Mouse (Mus musculus) heart, embryonic 12.5 days (tissue): ENCODE data around the gene Gm39566. TPM values are rescaled to one million over a fixed set of nuclear protein-coding genes. Genes with fewer than 3 reads are reported as not detected.

Experiments used
- ATAC-seq: fragments of 200-750 bp; cut with Nextera tagmentation; 2 replicates; pipeline ENCODE4 v1.8.0; 2017; ENCODE audit warnings: moderate TSS enrichment, moderate library complexity; ENCODE audit not compliant: insufficient number of reproducible peaks, low FRiP score
- H3K27ac ChIP-seq: fragments of 300-500 bp; sonication (generic); 2 replicates; pipeline ENCODE4 v1.5.1; 2016; ENCODE audit warnings: mild to moderate bottlenecking, moderate library complexity; ENCODE audit not compliant: poor library complexity, severe bottlenecking
- H3K27me3 ChIP-seq: fragments of 300-500 bp; sonication (generic); replicated peaks from 2 replicates; pipeline ENCODE4 v1.6.1; 2016; ENCODE audit warnings: mild to moderate bottlenecking, moderate library complexity
- H3K36me3 ChIP-seq: fragments of 300-500 bp; sonication (generic); 2 replicates; pipeline ENCODE4 v1.6.1; 2016; ENCODE audit warnings: mild to moderate bottlenecking, moderate library complexity
- H3K4me1 ChIP-seq: fragments of 300-500 bp; sonication (generic); replicated peaks from 2 replicates; pipeline ENCODE4 v1.6.1; 2016; ENCODE audit warnings: mild to moderate bottlenecking
- H3K4me2 ChIP-seq: fragments of 300-500 bp; sonication (generic); 2 replicates; pipeline ENCODE4 v1.6.1; 2016; ENCODE audit warnings: mild to moderate bottlenecking, moderate library complexity
- H3K4me3 ChIP-seq: fragments of 300-500 bp; sonication (generic); 2 replicates; pipeline ENCODE4 v1.5.1; 2016; ENCODE audit warnings: mild to moderate bottlenecking
- H3K9ac ChIP-seq: fragments of 300-500 bp; sonication (generic); 2 replicates; pipeline ENCODE4 v1.6.1; 2016; ENCODE audit warnings: mild to moderate bottlenecking, moderate library complexity
- H3K9me3 ChIP-seq: fragments of 300-500 bp; sonication (generic); replicated peaks from 2 replicates; pipeline ENCODE4 v1.6.1; 2016; ENCODE audit warnings: mild to moderate bottlenecking, moderate library complexity
- WGBS: fragments of 180-500 bp; shearing (Covaris S2); methylation state at CpG from one replicate; pipeline ENCODE4 v1.1.7; 2016; 5-methylcytosine and 5-hydroxymethylcytosine counted together
- polyA plus RNA-seq: library from polyadenylated mRNA; unstranded; fragments of >200 nt; fragmentation: Nextera tagmentation; extraction: Ambion mirVana; gene quantifications from 2 replicates; pipeline ENCODE4 v1.2.1, GENCODE M21; 2016

The Gm39566 gene
- polyA plus RNA-seq, 1 experiment from 2014 or later, result not detected

- Histone ChIP-seq H3K9me3 (no peaks in the 10 kb centered on the region), H3K4me2 (peak within 1 kb of the TSS; percentile 94), H3K27me3 (peaks cover 33% of the 10 kb centered on the region), H3K9ac (peak within 1 kb of the TSS; percentile 63), H3K4me1 (peaks cover 16% of the 10 kb centered on the region), H3K27ac (no peak within 1 kb of the TSS), H3K4me3 (peak within 1 kb of the TSS; percentile 54), H3K36me3 (no peaks in the 10 kb centered on the region)
- ATAC-seq, result peak; percentile 96
- WGBS, result 2% methylated on average over 52 of the region's 52 CpGs
These were observed 19.7 kb downstream of the Gm39566 start, which contains the start of gene Chrnb1 for GRCm38 (mm10) chr11:69795168-69795982. Gene Chrnb1 (minus strand): TSS chr11:69795943.

GRCm38 (mm10) chr11:69793429-69793828 is 21.7 kb downstream of the Gm39566 start:
- no peak overlapping the region for H3K4me2 ChIP-seq
- no peaks in the 10 kb centered on the region for H3K9me3 ChIP-seq
- H3K27ac ChIP-seq, result no peak overlapping the region
- no peaks in the 10 kb centered on the region for H3K36me3 ChIP-seq
- H3K27me3 ChIP-seq, result peaks cover 20% of the 10 kb centered on the region
- ATAC-seq, result no peak
- 59% methylated on average over 5 of the region's 5 CpGs for WGBS
- H3K4me1 ChIP-seq, result peaks cover 9% of the 10 kb centered on the region; the same call in 1 of the 2 replicates
- no peak overlapping the region for H3K4me3 ChIP-seq
- H3K9ac ChIP-seq, result no peak overlapping the region

DNA sequence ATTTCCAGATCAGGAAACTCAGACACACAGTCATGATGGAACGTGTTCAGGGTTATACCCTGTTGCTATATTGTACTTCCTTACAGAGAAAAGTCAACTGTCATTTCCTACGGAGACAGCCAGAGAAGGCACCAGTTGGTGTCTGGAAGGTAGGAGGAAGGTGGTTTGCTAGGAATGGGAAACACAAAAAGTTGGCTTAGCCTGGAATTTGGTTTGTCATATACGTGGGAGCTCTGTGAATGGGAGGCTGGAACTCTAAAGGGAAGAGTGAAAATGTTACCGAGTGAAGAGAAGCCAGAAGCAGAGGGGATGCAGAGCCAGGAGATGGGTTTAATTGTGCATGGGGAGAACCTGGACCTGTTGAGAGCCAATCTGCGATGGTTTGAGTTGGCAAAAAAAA is 23.7 kb downstream of the Gm39566 start:
- Histone ChIP-seq H3K9me3 (no peaks in the 10 kb centered on the region), H3K4me1 (peaks cover 9% of the 10 kb centered on the region; the same call in 1 of the 2 replicates)
- WGBS, result 67% methylated on average over 5 of the region's 5 CpGs

DNA sequence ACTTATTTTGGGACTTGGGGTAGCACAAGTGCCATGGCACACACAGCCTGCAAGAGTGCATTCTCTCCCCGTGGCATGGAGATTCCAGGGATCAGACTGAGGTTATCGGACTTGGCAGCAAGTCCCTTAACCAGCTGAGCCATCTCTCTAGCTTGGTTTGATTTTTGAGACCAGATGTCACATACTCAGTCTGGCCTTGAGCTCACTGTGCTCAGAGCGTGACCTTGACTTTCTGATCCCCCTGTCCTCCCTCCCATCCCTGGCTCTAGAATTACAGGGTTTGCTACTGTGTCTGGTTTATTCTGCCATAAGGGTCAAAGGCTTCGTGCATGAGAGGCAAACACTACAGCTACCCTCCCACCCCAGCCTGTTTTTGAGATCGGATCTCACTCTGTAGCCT is 25.7 kb downstream of the Gm39566 start:
- no peaks in the 10 kb centered on the region for H3K36me3 ChIP-seq
- peaks cover 5% of the 10 kb centered on the region; the same call in 1 of the 2 replicates for H3K4me1 ChIP-seq
- WGBS, result 56% methylated on average over 5 of the region's 5 CpGs
- no peak overlapping the region for H3K27ac ChIP-seq
- H3K4me3 ChIP-seq, result no peak overlapping the region
- H3K27me3 ChIP-seq, result 0 out of 2 replicates have a peak, but pooled peaks cover 6% of the 10 kb centered on the region
- no peak overlapping the region for H3K4me2 ChIP-seq
- ATAC-seq, result no peak
- no peaks in the 10 kb centered on the region for H3K9me3 ChIP-seq
- 0 out of 2 replicates have a peak overlapping the region, but pooled peaks have one; percentile 5 for H3K9ac ChIP-seq

More for the DNA sequence above, 23.7 kb downstream of the Gm39566 start:
- H3K27ac ChIP-seq, result no peak overlapping the region
- 0 out of 2 replicates have a peak, but pooled peaks cover 6% of the 10 kb centered on the region for H3K27me3 ChIP-seq
- H3K4me2 ChIP-seq, result no peak overlapping the region
- no peak overlapping the region for H3K4me3 ChIP-seq
- H3K9ac ChIP-seq, result no peak overlapping the region
- no peak for ATAC-seq
- H3K36me3 ChIP-seq, result no peaks in the 10 kb centered on the region

DNA sequence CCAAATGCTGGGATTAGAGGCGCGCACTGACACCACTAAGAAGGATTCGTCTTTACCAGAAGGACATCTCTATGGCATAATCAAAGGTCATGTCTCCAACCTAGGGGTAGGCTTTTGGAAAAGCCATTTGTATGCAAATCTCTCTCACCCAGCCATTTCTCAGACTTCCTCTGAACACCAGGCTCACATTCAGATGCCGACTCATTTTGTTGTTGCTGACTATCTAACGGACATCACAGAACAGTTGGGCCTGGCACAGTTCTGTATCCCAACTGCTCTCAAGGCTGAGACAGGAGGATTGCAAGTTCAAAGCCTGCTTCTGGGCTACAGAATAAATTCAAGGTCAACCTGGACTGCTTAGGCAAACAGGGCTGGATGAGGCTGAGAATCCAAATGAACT is 27.8 kb downstream of the Gm39566 start:
- 84% methylated on average over 5 of the region's 5 CpGs for WGBS
- Histone ChIP-seq H3K4me3 (no peak overlapping the region), H3K27me3 (no peaks in the 10 kb centered on the region), H3K9ac (no peak overlapping the region), H3K4me2 (no peak overlapping the region), H3K4me1 (peaks cover 5% of the 10 kb centered on the region; the same call in 1 of the 2 replicates), H3K9me3 (no peaks in the 10 kb centered on the region), H3K36me3 (no peaks in the 10 kb centered on the region), H3K27ac (no peak overlapping the region)
- no peak for ATAC-seq

DNA sequence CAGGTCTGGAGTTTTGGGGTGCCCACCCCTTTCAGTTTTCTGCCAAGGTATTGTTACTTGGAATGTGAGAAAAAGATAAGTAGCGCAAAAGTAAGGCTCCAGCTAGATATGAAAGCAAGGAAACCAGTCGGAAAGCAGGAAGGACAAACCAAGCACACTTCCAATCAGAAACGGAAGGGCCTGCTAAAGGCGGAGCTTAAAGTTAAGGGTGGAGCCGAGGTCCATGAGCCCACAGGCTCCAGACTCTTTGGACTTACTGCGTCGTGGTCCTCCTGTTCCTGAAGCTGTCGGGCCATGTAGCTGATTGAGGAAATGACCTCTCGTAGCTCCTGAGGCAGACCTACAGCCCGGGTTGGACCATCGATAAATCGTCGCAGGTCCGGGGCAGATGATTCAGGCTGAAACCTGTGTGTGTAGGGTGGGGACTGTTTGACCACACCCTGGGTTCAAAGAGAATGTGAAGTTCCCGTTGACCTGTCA is 30.3 kb downstream of the Gm39566 start:
- Histone ChIP-seq H3K9ac (no peak overlapping the region), H3K9me3 (no peaks in the 10 kb centered on the region), H3K27me3 (0 out of 2 replicates have a peak, but pooled peaks cover 3% of the 10 kb centered on the region), H3K36me3 (no peaks in the 10 kb centered on the region), H3K4me1 (peaks cover 5% of the 10 kb centered on the region; the same call in 1 of the 2 replicates), H3K27ac (no peak overlapping the region), H3K4me2 (peak overlapping the region; percentile 53), H3K4me3 (peak overlapping the region; percentile 15)
- peak; percentile 66; the same call in 1 of the 2 replicates for ATAC-seq
- 18% methylated on average over 15 of the region's 15 CpGs for WGBS

DNA sequence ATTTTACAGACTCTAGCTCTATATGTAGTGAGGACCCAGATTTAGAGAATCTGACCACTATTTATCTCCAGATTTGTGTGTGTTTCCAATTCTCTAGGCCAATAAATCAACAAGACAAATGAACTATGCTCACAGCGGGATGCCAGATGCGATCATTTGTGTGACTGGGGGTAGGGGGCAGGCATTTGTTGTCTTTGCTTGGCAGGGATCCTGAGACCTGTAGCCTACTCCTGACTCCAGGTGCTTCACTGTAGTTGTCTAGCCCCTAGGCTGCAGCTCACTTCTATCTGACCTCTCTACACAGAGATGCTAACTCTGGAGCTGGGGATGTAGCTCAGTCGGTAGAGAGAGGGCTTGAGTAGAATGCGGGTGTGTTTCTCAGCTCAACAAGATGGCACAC is 33.3 kb downstream of the Gm39566 start:
- H3K36me3 ChIP-seq, result peaks cover 18% of the 10 kb centered on the region

DNA sequence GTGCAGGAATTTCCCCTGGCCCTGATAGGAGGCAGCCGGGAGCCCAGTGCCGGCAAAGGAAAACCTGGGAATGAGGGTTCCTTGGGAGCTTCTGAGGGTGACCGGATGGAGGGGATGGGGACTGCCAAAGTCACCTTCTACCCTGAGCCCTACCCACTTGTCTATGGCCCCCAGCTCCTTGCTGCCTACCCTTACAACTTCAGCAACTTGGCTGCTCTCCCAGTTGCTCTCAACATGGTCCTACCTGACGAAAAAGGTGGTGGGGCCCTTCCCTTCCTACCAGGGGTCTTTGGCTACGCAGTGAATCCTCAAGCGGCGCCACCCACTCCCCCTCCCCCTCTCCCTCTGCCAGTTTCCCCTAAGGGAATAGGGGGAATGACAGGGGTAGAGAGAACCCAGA is 36.1 kb downstream of the Gm39566 start:
- H3K9me3 ChIP-seq, result no peaks in the 10 kb centered on the region
- H3K4me1 ChIP-seq, result peaks cover 21% of the 10 kb centered on the region
- 36% methylated on average over 7 of the region's 7 CpGs for WGBS
- H3K27me3 ChIP-seq, result peaks cover 21% of the 10 kb centered on the region
- H3K9ac ChIP-seq, result no peak overlapping the region
- H3K4me3 ChIP-seq, result no peak overlapping the region
- ATAC-seq, result no peak; the same call in 1 of the 2 replicates
- no peak overlapping the region for H3K27ac ChIP-seq
- peaks cover 34% of the 10 kb centered on the region for H3K36me3 ChIP-seq
- peak overlapping the region; percentile 4; the same call in 1 of the 2 replicates for H3K4me2 ChIP-seq

More for the DNA sequence above, 33.3 kb downstream of the Gm39566 start:
- Histone ChIP-seq H3K9me3 (no peaks in the 10 kb centered on the region), H3K4me3 (no peak overlapping the region), H3K4me1 (peaks cover 13% of the 10 kb centered on the region), H3K27ac (no peak overlapping the region), H3K9ac (no peak overlapping the region), H3K4me2 (no peak overlapping the region), H3K27me3 (0 out of 2 replicates have a peak, but pooled peaks cover 10% of the 10 kb centered on the region)
- 31% methylated on average over 4 of the region's 4 CpGs for WGBS
- no peak for ATAC-seq

- Histone ChIP-seq H3K27ac (no peak overlapping the region), H3K4me3 (no peak overlapping the region), H3K27me3 (peaks cover 21% of the 10 kb centered on the region), H3K9ac (no peak overlapping the region), H3K4me1 (peaks cover 21% of the 10 kb centered on the region), H3K9me3 (no peaks in the 10 kb centered on the region), H3K36me3 (peaks cover 34% of the 10 kb centered on the region), H3K4me2 (no peak overlapping the region)
- ATAC-seq, result no peak; the same call in 1 of the 2 replicates
- WGBS, result 66% methylated on average over 23 of the region's 23 CpGs
These were observed 36.7 kb downstream of the Gm39566 start for GRCm38 (mm10) chr11:69778258-69778982.

- no peak overlapping the region for H3K27ac ChIP-seq
- H3K36me3 ChIP-seq, result peaks cover 34% of the 10 kb centered on the region
- H3K27me3 ChIP-seq, result peaks cover 21% of the 10 kb centered on the region
- H3K4me1 ChIP-seq, result peaks cover 21% of the 10 kb centered on the region
- 53% methylated on average over 26 of the region's 26 CpGs for WGBS
- no peak overlapping the region for H3K4me2 ChIP-seq
- H3K9ac ChIP-seq, result no peak overlapping the region
- no peak; the same call in 1 of the 2 replicates for ATAC-seq
- no peaks in the 10 kb centered on the region for H3K9me3 ChIP-seq
- H3K4me3 ChIP-seq, result no peak overlapping the region
These were observed 37.4 kb downstream of the Gm39566 start for GRCm38 (mm10) chr11:69777504-69778257.
